In the genomic region with DNA sequence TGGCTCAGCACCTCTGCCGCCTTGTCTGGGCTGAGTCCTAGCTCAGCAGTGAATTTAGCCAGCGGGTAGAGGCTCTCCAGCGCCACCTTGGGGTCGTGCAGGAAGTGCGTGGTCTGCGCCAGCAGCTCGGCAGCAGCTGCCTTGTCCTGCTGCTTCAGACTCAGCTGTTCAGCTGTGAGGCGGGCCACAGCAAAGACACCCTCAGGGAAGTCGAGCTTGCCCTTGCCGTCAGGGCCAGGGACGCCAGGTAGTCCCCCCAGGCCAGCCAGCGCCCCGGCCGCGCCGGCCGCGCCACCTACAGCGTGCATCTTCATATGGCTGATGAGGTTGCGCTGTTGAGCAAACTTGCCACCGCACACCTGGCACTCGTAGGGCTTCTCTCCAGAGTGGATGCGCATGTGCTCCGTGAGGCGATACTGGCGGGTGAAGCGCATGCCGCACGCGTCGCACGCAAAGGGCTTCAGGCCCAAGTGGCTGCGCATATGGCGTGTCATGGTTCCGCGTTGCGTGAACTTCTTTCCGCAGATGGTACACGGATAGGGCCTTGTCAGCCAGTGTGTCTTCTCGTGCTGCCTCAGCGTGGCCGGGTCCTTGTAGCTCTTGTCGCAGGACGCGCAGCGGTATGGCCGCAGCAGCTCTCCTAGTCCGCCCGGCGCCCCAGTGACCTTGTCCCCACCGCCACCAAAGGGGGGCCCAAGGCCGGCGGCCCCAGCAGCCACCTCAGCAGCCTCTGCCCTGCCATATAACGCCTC, we compare ENCODE assay signal across 8 mouse cellular contexts. TPM values are rescaled to one million over a fixed set of nuclear protein-coding genes. Genes with fewer than 3 reads are reported as not detected.
A peak's percentile ranks its signal among the peaks of the same experiment; 100 is the strongest.
DNase-seq lines count a peak whose midpoint lies in the region; ATAC-seq and TF ChIP-seq lines count a peak whose summit lies in the region.

No protein-coding gene starts in this region.

- no peaks in the 10 kb centered on the region for H3K36me3 ChIP-seq in ES-Bruce4 (ENCODE audit: control insufficient read depth, insufficient read depth, low read length, poor library complexity, severe bottlenecking)
- peaks cover 21% of the 10 kb centered on the region for H3K36me3 ChIP-seq in forebrain, postnatal 0 days (ENCODE audit: insufficient read depth)
- peaks cover 18% of the 10 kb centered on the region for H3K36me3 ChIP-seq in lung, postnatal 0 days (ENCODE audit: insufficient read depth, low read length)

- TF ChIP-seq POLR2A in ES-Bruce4 (IDR thresholded peaks at IDR 0.05; ENCODE audit: insufficient read depth, low read length), result no peak
- no peak for TF ChIP-seq POLR2A in brain, embryonic 14.5 days (IDR thresholded peaks at IDR 0.05; ENCODE audit: borderline replicate concordance, extremely low read depth, insufficient read depth, insufficient read length, poor library complexity, severe bottlenecking)

- no peak overlapping the region; the same call in 1 of the 2 replicates for H3K9ac ChIP-seq in ES-Bruce4 (ENCODE audit: low read depth, poor library complexity, severe bottlenecking)
- H3K9ac ChIP-seq in forebrain, postnatal 0 days, result 0 out of 2 replicates have a peak overlapping the region, but pooled peaks have one; percentile 18
- H3K9ac ChIP-seq in lung, postnatal 0 days (replicated peaks; ENCODE audit: low read depth), result no peak overlapping the region

- WGBS in forebrain, postnatal 0 days, result 5% methylated on average over 54 of the region's 54 CpGs
- 24% methylated on average over 54 of the region's 54 CpGs for WGBS in lung, postnatal 0 days

- H3K4me3 ChIP-seq in ES-Bruce4 (ENCODE audit: low read depth, low read length), result peak overlapping the region; percentile 35
- H3K4me3 ChIP-seq in forebrain, postnatal 0 days (ENCODE audit: low read depth, low read length), result peak overlapping the region; percentile 25
- H3K4me3 ChIP-seq in lung, postnatal 0 days (ENCODE audit: low read depth, low read length), result peak overlapping the region; percentile 67

- peak overlapping the region; percentile 81 for H3K4me2 ChIP-seq in forebrain, postnatal 0 days (ENCODE audit: low read depth)
- peak overlapping the region; percentile 93 for H3K4me2 ChIP-seq in lung, postnatal 0 days (replicated peaks; ENCODE audit: low read depth, low read length)

- TF ChIP-seq EP300 in ES-Bruce4 (IDR thresholded peaks at IDR 0.05; ENCODE audit: insufficient read depth, low read depth, low read length), result no peak
- TF ChIP-seq EP300 in lung, postnatal 0 days (IDR thresholded peaks at IDR 0.05), result no peak

- peaks cover 27% of the 10 kb centered on the region for H3K27me3 ChIP-seq in ES-Bruce4 (ENCODE audit: control insufficient read depth, insufficient read depth, low read length, poor library complexity, severe bottlenecking)
- peaks cover 51% of the 10 kb centered on the region for H3K27me3 ChIP-seq in forebrain, postnatal 0 days (ENCODE audit: insufficient read depth, low read length)
- peaks cover 23% of the 10 kb centered on the region for H3K27me3 ChIP-seq in lung, postnatal 0 days (replicated peaks; ENCODE audit: insufficient read depth, low read length)

- DNase-seq in brain, embryonic 14.5 days (ENCODE audit: low read depth), result peak; percentile 50
- peak; percentile 75 for DNase-seq in forebrain, postnatal 0 days
- peak; percentile 63 for DNase-seq in layer of hippocampus, adult 9-11 months
- peak; percentile 80 for DNase-seq in lung, postnatal 0 days (ENCODE audit: low spot score)
- peak; percentile 59 for DNase-seq in retina, postnatal 1 day
- peak; percentile 84 for DNase-seq in urinary bladder, adult 2 months (ENCODE audit: low spot score)

- H3K9me3 ChIP-seq in ES-Bruce4 (replicated peaks; ENCODE audit: control insufficient read depth, insufficient read depth, low read length, poor library complexity, severe bottlenecking), result no peaks in the 10 kb centered on the region
- H3K9me3 ChIP-seq in forebrain, postnatal 0 days (ENCODE audit: low read length), result no peaks in the 10 kb centered on the region
- H3K9me3 ChIP-seq in lung, postnatal 0 days (ENCODE audit: low read length), result no peaks in the 10 kb centered on the region

- H3K4me1 ChIP-seq in ES-Bruce4 (ENCODE audit: control insufficient read depth, insufficient read depth, low read length), result no peaks in the 10 kb centered on the region
- 0 out of 2 replicates have a peak, but pooled peaks cover 4% of the 10 kb centered on the region for H3K4me1 ChIP-seq in forebrain, postnatal 0 days (ENCODE audit: insufficient read depth)
- H3K4me1 ChIP-seq in lung, postnatal 0 days (ENCODE audit: insufficient read depth, low read depth, low read length), result peaks cover 22% of the 10 kb centered on the region; the same call in 1 of the 2 replicates

- no peak overlapping the region for H3K27ac ChIP-seq in ES-Bruce4 (ENCODE audit: insufficient read depth, low read length)
- H3K27ac ChIP-seq in forebrain, postnatal 0 days (ENCODE audit: low read depth, low read length), result no peak overlapping the region
- H3K27ac ChIP-seq in lung, postnatal 0 days (ENCODE audit: low read length), result no peak overlapping the region

- peak; percentile 80 for TF ChIP-seq CTCF in ES-Bruce4 (IDR thresholded peaks at IDR 0.05; ENCODE audit: low read depth, low read length)
- peak; percentile 66 for TF ChIP-seq CTCF in brain, embryonic 14.5 days (IDR thresholded peaks at IDR 0.05; ENCODE audit: borderline replicate concordance, extremely low read depth, insufficient read depth, insufficient read length)
- TF ChIP-seq CTCF in forebrain, postnatal 0 days (IDR thresholded peaks at IDR 0.05; ENCODE audit: low read depth), result peak; percentile 71
- peak; percentile 88 for TF ChIP-seq CTCF in lung, postnatal 0 days (IDR thresholded peaks at IDR 0.05)

- ATAC-seq in forebrain, postnatal 0 days, result peak; percentile 19
- peak; percentile 50 to 57 for ATAC-seq in hematopoietic stem cell, adult 5-6 weeks (replicated peaks in 1 of 2; ENCODE audit: insufficient read depth in 1 of 2, low FRiP score in 2 of 2, low TSS enrichment in 1 of 2, low read depth in 1 of 2, poor library complexity in 2 of 2, severe bottlenecking in 2 of 2)
- ATAC-seq in lung, postnatal 0 days, result peak; percentile 16

RNA-seq across cellular contexts. Expression of gene Hic1, which starts 3.7 kb away (rescaled TPM):
- 0.28 and 0.38 TPM in 2 replicates for polyA plus RNA-seq in ES-Bruce4 (2011; ENCODE audit: insufficient read depth, insufficient read length, low read depth, missing spikeins)
- 8.3 and 11.7 TPM in 2 replicates for polyA plus RNA-seq in brain, embryonic 14.5 days (2012; rRNA removed)
- total RNA-seq in forebrain, postnatal 0 days (2014; rRNA removed), result 4.2 and 4.5 TPM in 2 replicates
- 1.7 TPM in 2 replicates for polyA plus RNA-seq in forebrain, postnatal 0 days (2015; fragmentation: Nextera tagmentation; extraction: Ambion mirVana)
- not detected in 2 replicates for total RNA-seq in hematopoietic stem cell, adult 5-6 weeks (2017)
- polyA plus RNA-seq in lung, postnatal 0 days (2015; fragmentation: Nextera tagmentation; extraction: Ambion mirVana), result 9.9 and 13.4 TPM in 2 replicates
- polyA plus RNA-seq in urinary bladder, adult 2 months (2012; rRNA removed), result 16.9 and 20.7 TPM in 2 replicates

RNA-seq across cellular contexts. Expression of gene Ovca2, which starts 13.0 kb away (rescaled TPM):
- polyA plus RNA-seq in ES-Bruce4 (2011; ENCODE audit: insufficient read depth, insufficient read length, low read depth, missing spikeins), result 13.1 and 14.2 TPM in 2 replicates
- 20.0 and 23.8 TPM in 2 replicates for polyA plus RNA-seq in brain, embryonic 14.5 days (2012; rRNA removed)
- 15.5 and 19.6 TPM in 2 replicates for total RNA-seq in forebrain, postnatal 0 days (2014; rRNA removed)
- polyA plus RNA-seq in forebrain, postnatal 0 days (2015; fragmentation: Nextera tagmentation; extraction: Ambion mirVana), result 11.5 and 16.3 TPM in 2 replicates
- 17.1 and 20.8 TPM in 2 replicates for total RNA-seq in hematopoietic stem cell, adult 5-6 weeks (2017)
- polyA plus RNA-seq in lung, postnatal 0 days (2015; fragmentation: Nextera tagmentation; extraction: Ambion mirVana), result 19.7 and 22.0 TPM in 2 replicates
- 16.0 and 19.9 TPM in 2 replicates for polyA plus RNA-seq in urinary bladder, adult 2 months (2012; rRNA removed)

RNA-seq across cellular contexts. Expression of gene Dph1, which starts 25.4 kb away (rescaled TPM):
- 11.9 and 16.6 TPM in 2 replicates for polyA plus RNA-seq in ES-Bruce4 (2011; ENCODE audit: insufficient read depth, insufficient read length, low read depth, missing spikeins)
- 19.3 and 23.9 TPM in 2 replicates for polyA plus RNA-seq in brain, embryonic 14.5 days (2012; rRNA removed)
- total RNA-seq in forebrain, postnatal 0 days (2014; rRNA removed), result 19.5 and 21.0 TPM in 2 replicates
- 12.7 and 13.8 TPM in 2 replicates for polyA plus RNA-seq in forebrain, postnatal 0 days (2015; fragmentation: Nextera tagmentation; extraction: Ambion mirVana)
- 7.8 and 14.0 TPM in 2 replicates for total RNA-seq in hematopoietic stem cell, adult 5-6 weeks (2017)
- 11.3 and 14.8 TPM in 2 replicates for polyA plus RNA-seq in lung, postnatal 0 days (2015; fragmentation: Nextera tagmentation; extraction: Ambion mirVana)
- 20.1 and 26.6 TPM in 2 replicates for polyA plus RNA-seq in urinary bladder, adult 2 months (2012; rRNA removed)

RNA-seq across cellular contexts. Expression of gene Rtn4rl1, which starts 28.0 kb away (rescaled TPM):
- 0.96 and 1.6 TPM in 2 replicates for polyA plus RNA-seq in ES-Bruce4 (2011; ENCODE audit: insufficient read depth, insufficient read length, low read depth, missing spikeins)
- 6.6 and 12.1 TPM in 2 replicates for polyA plus RNA-seq in brain, embryonic 14.5 days (2012; rRNA removed)
- total RNA-seq in forebrain, postnatal 0 days (2014; rRNA removed), result 10.6 and 11.0 TPM in 2 replicates
- 11.9 and 15.6 TPM in 2 replicates for polyA plus RNA-seq in forebrain, postnatal 0 days (2015; fragmentation: Nextera tagmentation; extraction: Ambion mirVana)
- 0.84 TPM in 1 of 2 replicates, not detected in the other for total RNA-seq in hematopoietic stem cell, adult 5-6 weeks (2017)
- 3.6 and 4.3 TPM in 2 replicates for polyA plus RNA-seq in lung, postnatal 0 days (2015; fragmentation: Nextera tagmentation; extraction: Ambion mirVana)
- polyA plus RNA-seq in urinary bladder, adult 2 months (2012; rRNA removed), result 23.3 and 34.8 TPM in 2 replicates
